25 mouse cellular contexts compared by ENCODE assay signal in genomic region chr6:4655924-4656323, GRCm38 (mm10). TPM values are rescaled to one million over a fixed set of nuclear protein-coding genes. Genes with fewer than 3 reads are reported as not detected.
DNase-seq lines count a peak whose midpoint lies in the region; ATAC-seq and TF ChIP-seq lines count a peak whose summit lies in the region.
"Had no signal": no experiment of that assay in that cellular context is flagged by ENCODE, and none has a peak within 500 bp of the region (broad histone marks: within the 10 kb centered on the region; RNA-seq: fewer than 3 reads in every experiment).

No protein-coding gene starts in this region.

- H3K36me3 ChIP-seq in forebrain, embryonic 15.5 days, result no peaks in the 10 kb centered on the region
- H3K36me3 ChIP-seq in forebrain, embryonic 10.5 days (replicated peaks), result no peaks in the 10 kb centered on the region
- no peaks in the 10 kb centered on the region for H3K36me3 ChIP-seq in hindbrain, embryonic 16.5 days (ENCODE audit: control insufficient read depth, insufficient read depth, low read length)
- no peaks in the 10 kb centered on the region for H3K36me3 ChIP-seq in hindbrain, embryonic 11.5 days (ENCODE audit: control insufficient read depth, insufficient read depth, low read length)
- H3K36me3 ChIP-seq in lung, embryonic 14.5 days (ENCODE audit: insufficient read depth), result no peaks in the 10 kb centered on the region
- H3K36me3 ChIP-seq in midbrain, embryonic 16.5 days (ENCODE audit: control insufficient read depth, insufficient read depth, low read length), result no peaks in the 10 kb centered on the region
- H3K36me3 ChIP-seq in midbrain, embryonic 13.5 days, result no peaks in the 10 kb centered on the region
- H3K36me3 ChIP-seq: embryonic facial prominence, embryonic 10.5 days; embryonic facial prominence, embryonic 12.5 days; forebrain, embryonic 12.5 days; G1E had no signal

- no peaks in the 10 kb centered on the region for H3K9me3 ChIP-seq in forebrain, embryonic 15.5 days
- H3K9me3 ChIP-seq in forebrain, embryonic 10.5 days, result peaks cover 6% of the 10 kb centered on the region; the same call in 1 of the 2 replicates
- H3K9me3 ChIP-seq in hindbrain, embryonic 16.5 days (ENCODE audit: control insufficient read depth, low read length), result peaks cover 3% of the 10 kb centered on the region; the same call in 1 of the 2 replicates
- no peaks in the 10 kb centered on the region for H3K9me3 ChIP-seq in hindbrain, embryonic 11.5 days (ENCODE audit: control insufficient read depth, low read length)
- H3K9me3 ChIP-seq in lung, embryonic 14.5 days (ENCODE audit: low read depth, low read length), result no peaks in the 10 kb centered on the region
- no peaks in the 10 kb centered on the region for H3K9me3 ChIP-seq in midbrain, embryonic 16.5 days (replicated peaks; ENCODE audit: control insufficient read depth, low read length, poor library complexity, severe bottlenecking)
- no peaks in the 10 kb centered on the region for H3K9me3 ChIP-seq in midbrain, embryonic 13.5 days
- H3K9me3 ChIP-seq: embryonic facial prominence, embryonic 12.5 days; forebrain, embryonic 12.5 days; G1E had no signal

- H3K4me3 ChIP-seq in forebrain, embryonic 15.5 days, result no peak overlapping the region
- no peak overlapping the region for H3K4me3 ChIP-seq in forebrain, embryonic 10.5 days
- no peak overlapping the region for H3K4me3 ChIP-seq in hindbrain, embryonic 16.5 days (ENCODE audit: low read length)
- no peak overlapping the region for H3K4me3 ChIP-seq in hindbrain, embryonic 11.5 days (ENCODE audit: low read depth, low read length)
- H3K4me3 ChIP-seq in lung, embryonic 14.5 days (ENCODE audit: low read depth, low read length), result no peak overlapping the region
- H3K4me3 ChIP-seq in lung, adult 2 months (replicated peaks; ENCODE audit: extremely low read depth, low read depth, low read length), result no peak overlapping the region
- H3K4me3 ChIP-seq in midbrain, embryonic 16.5 days (ENCODE audit: low read depth, low read length), result no peak overlapping the region
- no peak overlapping the region for H3K4me3 ChIP-seq in midbrain, embryonic 13.5 days (replicated peaks)
- H3K4me3 ChIP-seq: embryonic facial prominence, embryonic 10.5 days; embryonic facial prominence, embryonic 12.5 days; forebrain, embryonic 12.5 days had no signal

- DNase-seq in forebrain, embryonic 10.5 days (ENCODE audit: extremely low spot score, low spot score), result no peak
- no peak for DNase-seq in hindbrain, embryonic 11.5 days (ENCODE audit: low spot score)
- DNase-seq in lung, embryonic 14.5 days, result no peak
- DNase-seq in lung, adult 2 months, result no peak
- DNase-seq: adrenal gland, adult 8-10 months; adrenal gland, postnatal 14 days; adrenal gland, postnatal 36 days; B cell, adult 2 months; cerebellum, adult 11-12 months; cerebellum, adult 2 months; cerebellum, adult 9-10 months; cerebellum, postnatal 10 days; cerebellum, postnatal 25 days had no signal

- H3K4me1 ChIP-seq in forebrain, embryonic 15.5 days, result no peaks in the 10 kb centered on the region
- H3K4me1 ChIP-seq in forebrain, embryonic 10.5 days, result peaks cover 2% of the 10 kb centered on the region
- no peaks in the 10 kb centered on the region for H3K4me1 ChIP-seq in hindbrain, embryonic 16.5 days (ENCODE audit: control insufficient read depth, insufficient read depth, low read depth, low read length)
- H3K4me1 ChIP-seq in hindbrain, embryonic 11.5 days (replicated peaks; ENCODE audit: control insufficient read depth, insufficient read depth, low read length), result no peaks in the 10 kb centered on the region
- no peaks in the 10 kb centered on the region for H3K4me1 ChIP-seq in lung, embryonic 14.5 days (ENCODE audit: insufficient read depth)
- H3K4me1 ChIP-seq in lung, adult 2 months (ENCODE audit: control insufficient read depth, insufficient read depth, low read length), result no peaks in the 10 kb centered on the region
- H3K4me1 ChIP-seq in midbrain, embryonic 16.5 days (ENCODE audit: control insufficient read depth, insufficient read depth, low read length), result no peaks in the 10 kb centered on the region
- no peaks in the 10 kb centered on the region for H3K4me1 ChIP-seq in midbrain, embryonic 13.5 days (replicated peaks)
- H3K4me1 ChIP-seq: embryonic facial prominence, embryonic 10.5 days; embryonic facial prominence, embryonic 12.5 days had no signal

- WGBS in forebrain, embryonic 15.5 days, result 93% methylated on average over 4 of the region's 4 CpGs
- 94% methylated on average over 4 of the region's 4 CpGs for WGBS in forebrain, embryonic 10.5 days
- 91% methylated on average over 4 of the region's 4 CpGs for WGBS in hindbrain, embryonic 16.5 days
- 92% methylated on average over 4 of the region's 4 CpGs for WGBS in hindbrain, embryonic 11.5 days
- WGBS in lung, embryonic 14.5 days, result 88% methylated on average over 4 of the region's 4 CpGs
- 85% methylated on average over 4 of the region's 4 CpGs for WGBS in lung, adult 2 months
- 89% methylated on average over 4 of the region's 4 CpGs for WGBS in midbrain, embryonic 16.5 days
- 92% methylated on average over 4 of the region's 4 CpGs for WGBS in midbrain, embryonic 13.5 days

- 0 out of 2 replicates have a peak, but pooled peaks have one; percentile 33 for ATAC-seq in forebrain, embryonic 15.5 days (replicated peaks)
- ATAC-seq in hindbrain, embryonic 16.5 days, result peak; percentile 20; the same call in 1 of the 2 replicates
- no peak for ATAC-seq in hindbrain, embryonic 11.5 days (ENCODE audit: low FRiP score)
- peak; percentile 63; the same call in 1 of the 2 replicates for ATAC-seq in lung, embryonic 14.5 days (ENCODE audit: insufficient read depth)
- ATAC-seq in midbrain, embryonic 16.5 days, result peak; percentile 56; the same call in 1 of the 2 replicates
- no peak for ATAC-seq in midbrain, embryonic 13.5 days
- ATAC-seq: activated CD4-positive, CD25-positive, alpha-beta regulatory T cell, adult 4 months; CD4-positive, CD25-positive, alpha-beta regulatory T cell, adult 4 months; Patski had no signal

- no peak overlapping the region for H3K4me2 ChIP-seq in forebrain, embryonic 15.5 days (replicated peaks)
- no peak overlapping the region for H3K4me2 ChIP-seq in hindbrain, embryonic 16.5 days (ENCODE audit: low read length)
- H3K4me2 ChIP-seq in hindbrain, embryonic 11.5 days (replicated peaks; ENCODE audit: low read depth, low read length), result no peak overlapping the region
- H3K4me2 ChIP-seq in lung, embryonic 14.5 days, result no peak overlapping the region
- H3K4me2 ChIP-seq in midbrain, embryonic 16.5 days (ENCODE audit: low read length), result no peak overlapping the region
- no peak overlapping the region for H3K4me2 ChIP-seq in midbrain, embryonic 13.5 days (replicated peaks)
- H3K4me2 ChIP-seq: embryonic facial prominence, embryonic 12.5 days; forebrain, embryonic 12.5 days had no signal

- no peak for TF ChIP-seq CTCF in lung, embryonic 14.5 days (IDR thresholded peaks at IDR 0.05; ENCODE audit: low read depth)
- TF ChIP-seq CTCF in lung, adult 2 months (IDR thresholded peaks at IDR 0.05; ENCODE audit: insufficient read depth, low read length), result no peak

- no peaks in the 10 kb centered on the region for H3K27me3 ChIP-seq in forebrain, embryonic 15.5 days
- H3K27me3 ChIP-seq in forebrain, embryonic 10.5 days (ENCODE audit: poor library complexity, severe bottlenecking), result no peaks in the 10 kb centered on the region
- H3K27me3 ChIP-seq in hindbrain, embryonic 16.5 days (replicated peaks; ENCODE audit: control insufficient read depth, insufficient read depth, low read length), result no peaks in the 10 kb centered on the region
- H3K27me3 ChIP-seq in hindbrain, embryonic 11.5 days (ENCODE audit: control insufficient read depth, insufficient read depth, low read length), result no peaks in the 10 kb centered on the region
- no peaks in the 10 kb centered on the region for H3K27me3 ChIP-seq in lung, embryonic 14.5 days (ENCODE audit: insufficient read depth, low read length)
- no peaks in the 10 kb centered on the region for H3K27me3 ChIP-seq in midbrain, embryonic 16.5 days (ENCODE audit: control insufficient read depth, insufficient read depth, low read depth, low read length)
- no peaks in the 10 kb centered on the region for H3K27me3 ChIP-seq in midbrain, embryonic 13.5 days
- H3K27me3 ChIP-seq: embryonic facial prominence, embryonic 12.5 days; forebrain, embryonic 12.5 days had no signal

- H3K27ac ChIP-seq in forebrain, embryonic 15.5 days (replicated peaks), result no peak overlapping the region
- H3K27ac ChIP-seq in forebrain, embryonic 10.5 days, result no peak overlapping the region
- H3K27ac ChIP-seq in hindbrain, embryonic 16.5 days (ENCODE audit: low read depth, low read length), result no peak overlapping the region
- no peak overlapping the region for H3K27ac ChIP-seq in hindbrain, embryonic 11.5 days (ENCODE audit: low read depth, low read length)
- no peak overlapping the region for H3K27ac ChIP-seq in lung, embryonic 14.5 days (ENCODE audit: low read depth)
- no peak overlapping the region for H3K27ac ChIP-seq in midbrain, embryonic 16.5 days (ENCODE audit: low read length)
- no peak overlapping the region for H3K27ac ChIP-seq in midbrain, embryonic 13.5 days
- H3K27ac ChIP-seq: embryonic facial prominence, embryonic 10.5 days; embryonic facial prominence, embryonic 12.5 days; forebrain, embryonic 12.5 days had no signal

- no peak overlapping the region for H3K9ac ChIP-seq in forebrain, embryonic 15.5 days (replicated peaks)
- H3K9ac ChIP-seq in hindbrain, embryonic 16.5 days (ENCODE audit: low read depth, low read length), result no peak overlapping the region
- H3K9ac ChIP-seq in hindbrain, embryonic 11.5 days (ENCODE audit: low read depth, low read length), result no peak overlapping the region
- no peak overlapping the region for H3K9ac ChIP-seq in lung, embryonic 14.5 days
- no peak overlapping the region for H3K9ac ChIP-seq in midbrain, embryonic 16.5 days (ENCODE audit: low read depth, low read length)
- H3K9ac ChIP-seq in midbrain, embryonic 13.5 days (replicated peaks), result no peak overlapping the region
- H3K9ac ChIP-seq: embryonic facial prominence, embryonic 12.5 days; forebrain, embryonic 12.5 days; forebrain, postnatal 0 days had no signal

- no peak for TF ChIP-seq POLR2A in lung, adult 2 months (IDR thresholded peaks at IDR 0.05; ENCODE audit: borderline replicate concordance, extremely low read depth, low read depth, low read length)

RNA-seq across cellular contexts. Expression of gene Casd1, which starts 55.3 kb away (rescaled TPM):
- 34.1 and 40.3 TPM in 2 replicates for polyA plus RNA-seq in forebrain, embryonic 15.5 days (2015; fragmentation: Nextera tagmentation; extraction: Ambion mirVana)
- 34.5 and 34.7 TPM in 2 replicates for polyA plus RNA-seq in forebrain, embryonic 10.5 days (2016; fragmentation: Nextera tagmentation; extraction: Ambion mirVana)
- polyA plus RNA-seq in hindbrain, embryonic 16.5 days (2015; fragmentation: Nextera tagmentation; extraction: Ambion mirVana), result 42.1 and 43.4 TPM in 2 replicates
- 51.0 and 54.2 TPM in 2 replicates for polyA plus RNA-seq in hindbrain, embryonic 11.5 days (2014; fragmentation: Nextera tagmentation; extraction: Ambion mirVana)
- 43.3 and 46.5 TPM in 2 replicates for polyA plus RNA-seq in lung, embryonic 14.5 days (2014; fragmentation: Nextera tagmentation; extraction: Ambion mirVana)
- polyA plus RNA-seq in lung, adult 2 months (2012; rRNA removed), result 17.6 and 25.4 TPM in 2 replicates
- 48.6 and 49.4 TPM in 2 replicates for polyA plus RNA-seq in midbrain, embryonic 16.5 days (2015; fragmentation: Nextera tagmentation; extraction: Ambion mirVana)
- polyA plus RNA-seq in midbrain, embryonic 13.5 days (2015; fragmentation: Nextera tagmentation; extraction: Ambion mirVana), result 39.0 and 39.9 TPM in 2 replicates

Comparison
In these comparisons a context has a peak if more than half of its experiments do, and no peak if none do; other contexts are left out.
1. ATAC-seq: peak in forebrain, embryonic 15.5 days (single experiment), hindbrain, embryonic 16.5 days (single experiment), lung, embryonic 14.5 days (single experiment) and midbrain, embryonic 16.5 days (single experiment); none in hindbrain, embryonic 11.5 days (single experiment) and midbrain, embryonic 13.5 days (single experiment).